Mouse (Mus musculus) lung, embryonic 14.5 days (tissue): ENCODE results near the gene Gm42372. TPM values are rescaled to one million over a fixed set of nuclear protein-coding genes. Genes with fewer than 3 reads are reported as not detected.

Experiments used
- ATAC-seq: fragments of 200-750 bp; cut with Nextera tagmentation; 2 replicates; pipeline ENCODE4 v1.8.0; 2017; ENCODE audit warnings: mild to moderate bottlenecking, moderate TSS enrichment, moderate library complexity; ENCODE audit not compliant: insufficient read depth
- DNase-seq: peaks from one replicate; pipeline ENCODE4 v3.0.0-alpha.2; 2015
- H3K27ac ChIP-seq: fragments of 300-500 bp; sonication (generic); 2 replicates; pipeline ENCODE4 v1.5.1; 2014; ENCODE audit warnings: low read depth, mild to moderate bottlenecking, moderate library complexity
- H3K27me3 ChIP-seq: fragments of 300-500 bp; sonication (generic); 2 replicates; pipeline ENCODE4 v1.6.1; 2014; ENCODE audit warnings: low read length, control low read depth; ENCODE audit not compliant: insufficient read depth
- H3K36me3 ChIP-seq: fragments of 300-500 bp; sonication (generic); 2 replicates; pipeline ENCODE4 v1.6.1; 2014; ENCODE audit warnings: control low read depth; ENCODE audit not compliant: insufficient read depth
- H3K4me1 ChIP-seq: fragments of 300-500 bp; sonication (generic); 2 replicates; pipeline ENCODE4 v1.6.1; 2014; ENCODE audit warnings: antibody characterized with exemption, control low read depth; ENCODE audit not compliant: insufficient read depth
- H3K4me2 ChIP-seq: fragments of 300-500 bp; sonication (generic); 2 replicates; pipeline ENCODE4 v1.6.1; 2014; ENCODE audit warnings: mild to moderate bottlenecking
- H3K4me3 ChIP-seq: fragments of 300-500 bp; sonication (generic); 2 replicates; pipeline ENCODE4 v1.5.1; 2014; ENCODE audit warnings: low read depth, low read length
- H3K9ac ChIP-seq: fragments of 300-500 bp; sonication (generic); 2 replicates; pipeline ENCODE4 v1.6.1; 2014
- H3K9me3 ChIP-seq: fragments of 300-500 bp; sonication (generic); 2 replicates; pipeline ENCODE4 v1.6.1; 2016; ENCODE audit warnings: low read depth, low read length, control low read depth
- CTCF ChIP-seq: IDR thresholded peaks from 2 replicates; pipeline ENCODE4 v1.5.1; 2016; ENCODE audit warnings: antibody characterized with exemption, low read depth
- WGBS: fragments of 180-500 bp; shearing (Covaris S2); extraction: QIAGEN DNeasy Blood & Tissue Kit; methylation state at CpG from one replicate; pipeline ENCODE4 v1.1.7; 2014; 5-methylcytosine and 5-hydroxymethylcytosine counted together
- polyA plus RNA-seq: library from polyadenylated mRNA; unstranded; fragments of >200 nt; fragmentation: Nextera tagmentation; extraction: Ambion mirVana; gene quantifications from 2 replicates; pipeline ENCODE4 v1.2.1, GENCODE M21; 2014

Gm42372 gene
- polyA plus RNA-seq, 1 experiment from 2014 or later: 0.09 TPM

DNA sequence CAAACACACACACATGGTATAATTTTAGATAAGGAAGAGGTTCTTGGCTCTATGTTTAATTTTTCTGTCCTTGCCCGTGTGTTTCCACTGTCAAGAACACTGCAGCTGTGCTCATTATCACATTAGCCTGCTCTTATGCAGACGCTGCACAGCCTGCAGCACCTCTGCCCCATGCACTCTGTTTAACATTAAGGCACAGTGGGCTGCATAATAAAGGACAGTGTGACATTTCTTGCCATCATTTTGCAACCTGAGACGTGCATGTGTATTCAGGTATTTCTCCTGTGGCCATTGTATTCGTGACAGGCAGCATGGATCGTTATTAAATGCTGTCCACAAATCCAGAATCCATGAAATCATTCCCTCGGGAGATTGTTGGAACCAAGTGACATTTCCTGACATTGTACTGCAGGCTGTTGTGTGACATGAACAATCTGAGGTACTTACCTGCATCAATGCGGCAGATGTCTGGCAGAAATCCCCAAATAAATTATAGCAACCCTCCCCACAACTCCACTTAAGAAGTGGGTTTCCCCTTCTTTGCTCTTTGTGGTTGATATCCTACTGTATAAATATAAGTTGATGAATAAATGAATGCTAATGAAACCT lies 4.8 kb downstream of the Gm42372 start:
- Histone ChIP-seq H3K27ac (no peak overlapping the region), H3K27me3 (no peaks in the 10 kb centered on the region), H3K4me3 (no peak overlapping the region), H3K4me1 (peaks cover 22% of the 10 kb centered on the region), H3K9ac (no peak overlapping the region), H3K9me3 (no peaks in the 10 kb centered on the region), H3K36me3 (no peaks in the 10 kb centered on the region), H3K4me2 (no peak overlapping the region)
- DNase-seq (peak; percentile 13), ATAC-seq (no peak)
- 34% methylated on average over 7 of the region's 7 CpGs for WGBS
- TF ChIP-seq CTCF: no peak

DNA sequence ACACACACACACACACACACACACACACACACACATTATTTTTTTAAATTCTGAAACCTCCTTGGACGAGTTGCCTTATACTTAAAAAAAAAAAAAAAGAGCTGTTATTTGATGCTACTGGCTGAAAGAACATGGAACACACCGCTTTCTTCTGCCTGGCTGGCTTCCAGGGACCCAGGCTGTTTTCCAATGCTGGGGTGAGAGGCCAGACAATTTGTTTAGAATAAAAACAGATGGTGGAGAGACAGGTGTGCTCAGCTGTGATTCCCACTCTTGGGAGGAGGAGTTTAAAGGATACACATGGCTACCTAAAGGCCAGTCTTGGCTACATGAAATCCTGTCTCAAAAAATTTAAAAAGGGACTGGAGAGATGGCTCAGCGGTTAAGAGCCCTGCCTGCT lies 5.5 kb downstream of the Gm42372 start:
- DNase-seq: peak; percentile 90

DNA sequence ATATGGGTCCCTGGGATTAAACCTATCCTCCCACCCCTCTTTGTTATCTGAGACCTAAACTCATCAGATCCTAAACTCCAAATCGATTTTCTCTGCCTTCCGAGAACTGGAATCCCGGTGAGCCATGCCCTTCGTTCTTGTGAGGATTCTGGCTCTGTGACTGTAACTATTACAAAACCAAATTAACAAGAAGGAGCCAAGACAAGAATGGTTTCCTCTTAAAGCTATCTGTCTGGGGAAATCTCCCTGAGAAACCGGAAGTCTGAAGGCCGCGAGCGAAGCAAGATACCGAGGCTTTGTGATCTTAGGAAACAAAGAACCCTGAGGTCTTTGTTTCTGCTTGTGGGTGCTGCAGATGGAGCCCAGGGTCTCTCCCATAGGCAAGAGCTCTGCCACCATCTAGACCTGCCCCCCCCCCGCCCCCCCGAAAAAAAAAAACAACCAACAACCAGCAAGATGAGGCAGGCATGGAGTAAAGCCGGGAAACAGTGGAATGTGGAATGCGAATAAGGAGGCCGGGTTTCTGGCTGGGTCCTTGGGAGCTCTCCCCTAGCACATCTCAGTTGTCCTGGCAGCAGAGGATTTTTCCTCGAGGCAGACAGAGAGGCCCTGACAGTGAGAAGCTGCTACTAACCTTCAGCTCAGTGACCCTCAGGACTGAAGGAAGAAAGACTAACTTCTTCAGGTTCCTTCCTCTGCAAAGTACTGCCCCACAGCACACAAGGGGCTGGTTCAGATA lies 7.3 kb downstream of the Gm42372 start:
- ATAC-seq (no peak), DNase-seq (peak; percentile 61)
- Histone ChIP-seq H3K36me3 (peaks cover under 1% of the 10 kb centered on the region; the same call in 1 of the 2 replicates), H3K27ac (peak overlapping the region; percentile 89), H3K9ac (no peak overlapping the region), H3K4me1 (peaks cover 19% of the 10 kb centered on the region), H3K9me3 (no peaks in the 10 kb centered on the region), H3K4me2 (peak overlapping the region; percentile 22; the same call in 1 of the 2 replicates), H3K27me3 (no peaks in the 10 kb centered on the region), H3K4me3 (no peak overlapping the region)
- WGBS: 27% methylated on average over 15 of the region's 15 CpGs
- no peak for TF ChIP-seq CTCF

More for the DNA sequence above, 5.5 kb downstream of the Gm42372 start:
- ATAC-seq: peak; percentile 14
- Histone ChIP-seq H3K4me3 (no peak overlapping the region), H3K9ac (no peak overlapping the region), H3K4me1 (peaks cover 18% of the 10 kb centered on the region), H3K9me3 (no peaks in the 10 kb centered on the region), H3K4me2 (no peak overlapping the region), H3K27ac (no peak overlapping the region), H3K27me3 (no peaks in the 10 kb centered on the region), H3K36me3 (no peaks in the 10 kb centered on the region)
- TF ChIP-seq CTCF: no peak
- 29% methylated on average over 3 of the region's 3 CpGs for WGBS

DNA sequence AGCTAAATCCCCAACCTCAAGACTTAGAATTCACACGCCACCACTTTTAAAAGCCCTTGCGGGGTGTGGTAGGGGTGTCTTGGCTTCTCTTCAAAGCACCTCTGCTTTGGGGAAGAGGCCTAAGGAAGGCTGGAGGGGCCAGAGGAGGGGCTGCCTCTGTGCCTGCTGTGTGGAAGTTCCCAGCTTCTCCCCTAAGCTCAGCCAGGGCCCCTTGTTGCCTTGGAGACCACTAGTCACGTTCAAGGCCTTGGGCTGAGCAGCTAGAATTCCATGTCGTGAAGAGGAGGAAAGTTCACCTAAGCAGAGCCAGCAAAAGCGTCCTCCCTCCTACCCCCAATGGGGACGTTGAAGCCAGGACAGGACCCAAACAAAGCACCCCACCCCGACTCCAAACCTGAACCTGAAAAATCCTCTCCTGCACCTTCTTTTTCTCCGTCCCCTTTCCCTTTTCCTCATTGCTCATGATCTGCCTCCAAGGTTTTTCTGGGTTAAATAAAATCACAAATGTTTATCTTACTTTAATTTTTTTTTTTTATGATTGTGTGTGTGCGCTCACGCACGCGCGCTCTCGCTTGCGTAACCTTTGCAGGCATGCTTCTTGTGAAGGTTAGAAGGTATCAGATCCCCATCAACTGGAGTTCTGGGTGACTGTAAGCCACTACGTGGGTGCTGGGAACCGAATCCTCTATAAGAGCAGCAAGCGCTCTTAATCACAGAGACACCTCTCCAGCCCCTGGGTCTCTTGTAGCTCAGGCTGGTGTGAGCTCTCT lies 9.0 kb downstream of the Gm42372 start:
- Histone ChIP-seq H3K4me1 (peaks cover 30% of the 10 kb centered on the region), H3K36me3 (peaks cover 15% of the 10 kb centered on the region), H3K9ac (peak overlapping the region; percentile 4), H3K4me2 (peak overlapping the region; percentile 39), H3K4me3 (no peak overlapping the region; the same call in 1 of the 2 replicates), H3K27ac (peak overlapping the region; percentile 95), H3K9me3 (no peaks in the 10 kb centered on the region), H3K27me3 (no peaks in the 10 kb centered on the region)
- peak; percentile 92 for DNase-seq
- ATAC-seq: peak; percentile 75
- 33% methylated on average over 18 of the region's 18 CpGs for WGBS
- no peak for TF ChIP-seq CTCF

DNA sequence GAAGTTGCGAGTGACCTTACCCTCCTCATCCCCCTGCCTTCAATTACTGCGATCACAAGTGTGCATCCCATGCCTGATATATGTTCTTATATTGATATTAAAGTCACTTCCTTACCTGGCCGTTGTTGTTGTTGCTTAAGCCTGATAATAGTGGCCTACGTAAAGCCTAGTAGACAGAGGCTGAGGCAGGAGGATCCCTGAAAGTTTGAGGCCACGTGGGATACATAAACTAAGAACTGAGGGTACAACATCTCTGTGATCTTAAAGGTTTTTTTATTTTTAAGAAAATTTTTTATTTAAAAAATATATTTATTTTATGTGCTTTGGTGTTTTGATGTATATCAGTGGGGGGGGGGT lies 9.5 kb downstream of the Gm42372 start, which contains the start of gene Ccdc8:
TSS of gene Ccdc8 (plus strand) at position 258 of the 357 bp plus-strand sequence.
- H3K9ac ChIP-seq: peak within 1 kb of the TSS; percentile 83
- H3K9me3 ChIP-seq: no peaks in the 10 kb centered on the region
- ATAC-seq (no peak), DNase-seq (no peak)
- peak within 1 kb of the TSS; percentile 95 for H3K27ac ChIP-seq
- no peaks in the 10 kb centered on the region for H3K27me3 ChIP-seq
- peak within 1 kb of the TSS; percentile 86 for H3K4me2 ChIP-seq
- WGBS: 89% methylated on average over 5 of the region's 5 CpGs
- peaks cover 28% of the 10 kb centered on the region for H3K4me1 ChIP-seq
- H3K4me3 ChIP-seq: peak within 1 kb of the TSS; percentile 71
- H3K36me3 ChIP-seq: peaks cover 19% of the 10 kb centered on the region
- no peak for TF ChIP-seq CTCF

DNA sequence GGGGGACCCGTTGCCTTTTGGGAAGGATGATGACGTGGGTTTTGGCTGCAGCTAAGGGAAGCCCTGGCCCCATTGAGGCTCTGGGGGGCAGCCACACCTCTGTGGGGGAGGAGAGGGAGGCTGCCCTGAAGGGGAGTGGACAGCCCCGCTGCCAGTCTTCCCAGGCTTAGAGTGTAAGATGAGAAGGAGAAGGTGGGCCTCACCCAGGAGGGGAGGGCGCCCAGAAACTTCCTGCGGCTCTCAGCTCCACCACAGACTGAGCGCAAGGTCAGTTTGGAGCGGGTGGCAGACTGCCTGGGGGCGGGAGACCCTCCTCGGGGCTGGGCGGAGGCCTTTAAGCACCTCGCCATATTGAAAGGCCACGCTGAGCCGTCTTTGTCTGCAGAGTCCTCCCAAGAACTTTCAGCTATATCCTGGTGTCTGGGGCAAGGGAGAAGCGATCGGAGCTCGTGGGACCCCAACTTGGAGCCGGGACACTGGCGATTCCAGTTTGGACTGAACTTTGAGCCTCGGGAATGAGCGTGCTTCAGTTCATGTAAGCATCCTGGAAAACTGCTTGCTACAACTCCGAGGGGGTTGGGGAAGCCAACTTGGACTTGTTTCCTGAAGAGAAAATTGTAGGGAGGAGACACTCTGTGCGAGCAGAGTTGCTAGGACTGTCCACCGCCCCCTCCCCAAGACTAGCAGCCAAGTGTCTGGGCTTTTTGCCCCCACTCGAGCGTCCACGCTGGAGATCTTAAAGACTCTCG lies 10.9 kb downstream of the Gm42372 start:
- WGBS: under 1% methylated on average over 27 of the region's 27 CpGs
- DNase-seq: peak; percentile 94
- Histone ChIP-seq H3K4me2 (peak overlapping the region; percentile 86), H3K4me1 (peaks cover 25% of the 10 kb centered on the region), H3K9me3 (no peaks in the 10 kb centered on the region), H3K36me3 (peaks cover 33% of the 10 kb centered on the region), H3K27me3 (no peaks in the 10 kb centered on the region), H3K27ac (peak overlapping the region; percentile 91), H3K4me3 (peak overlapping the region; percentile 71), H3K9ac (peak overlapping the region; percentile 83)
- ATAC-seq: peak; percentile 95
- no peak; the same call in 1 of the 2 replicates for TF ChIP-seq CTCF
